Comparison of ENCODE assay signal across 8 mouse cellular contexts in genomic region chr6:82402501-82403495, GRCm38 (mm10). TPM values are rescaled to one million over a fixed set of nuclear protein-coding genes. Genes with fewer than 3 reads are reported as not detected.
DNase-seq lines count a peak whose midpoint lies in the region; ATAC-seq lines count a peak whose summit lies in the region.

No protein-coding gene starts in this region.

- H3K4me2 ChIP-seq in forebrain, embryonic 16.5 days (ENCODE audit: low read length) = peak overlapping the region; percentile 57
- H3K4me2 ChIP-seq in stomach, embryonic 16.5 days (ENCODE audit: low read depth, low read length) = peak overlapping the region; percentile 72

- peak; percentile 39 for DNase-seq in kidney, postnatal 10 days
- DNase-seq in kidney, adult 11 months = no peak
- peak; percentile 11 for DNase-seq in cerebellum, adult 8-10 months
- peak; percentile 20 to 33 for DNase-seq in layer of hippocampus, postnatal 14 days (ENCODE audit: low spot score in 2 of 2)

- peak overlapping the region; percentile 27 for H3K9ac ChIP-seq in forebrain, embryonic 16.5 days (replicated peaks; ENCODE audit: low read depth, low read length)
- peak overlapping the region; percentile 33 for H3K9ac ChIP-seq in stomach, embryonic 16.5 days (ENCODE audit: low read length)

- 1% methylated on average over 34 of the region's 34 CpGs for WGBS in forebrain, embryonic 16.5 days
- 2% methylated on average over 34 of the region's 34 CpGs for whole genome bisulfite sequencing in stomach, embryonic 16.5 days

- H3K4me3 ChIP-seq in forebrain, embryonic 16.5 days (replicated peaks; ENCODE audit: low read length) = peak overlapping the region; percentile 36
- peak overlapping the region; percentile 44 for H3K4me3 ChIP-seq in stomach, embryonic 16.5 days (replicated peaks; ENCODE audit: low read length)

- H3K9me3 ChIP-seq in forebrain, embryonic 16.5 days (ENCODE audit: control insufficient read depth, low read length) = no peaks in the 10 kb centered on the region
- H3K9me3 ChIP-seq in stomach, embryonic 16.5 days (replicated peaks; ENCODE audit: control insufficient read depth, low read length) = no peaks in the 10 kb centered on the region

- H3K27ac ChIP-seq in forebrain, embryonic 16.5 days (ENCODE audit: low read length) = no peak overlapping the region
- H3K27ac ChIP-seq in stomach, embryonic 16.5 days (ENCODE audit: low read length) = peak overlapping the region; percentile 29; the same call in 1 of the 2 replicates

- ATAC-seq in forebrain, embryonic 16.5 days = peak; percentile 24
- peak; percentile 29; the same call in 1 of the 2 replicates for ATAC-seq in megakaryocyte progenitor cell, adult 5-6 weeks (replicated peaks; ENCODE audit: poor library complexity)
- ATAC-seq in stomach, embryonic 16.5 days (ENCODE audit: insufficient read depth, low FRiP score) = peak; percentile 65; the same call in 1 of the 2 replicates
- no peak; the same call in 1 of the 2 replicates for ATAC-seq in granulocyte monocyte progenitor cell, adult 5-6 weeks (replicated peaks; ENCODE audit: poor library complexity, severe bottlenecking)

- no peaks in the 10 kb centered on the region for H3K27me3 ChIP-seq in forebrain, embryonic 16.5 days (replicated peaks; ENCODE audit: control insufficient read depth, insufficient read depth, low read length)
- peaks cover 15% of the 10 kb centered on the region for H3K27me3 ChIP-seq in stomach, embryonic 16.5 days (ENCODE audit: control insufficient read depth, insufficient read depth, low read length)

- no peaks in the 10 kb centered on the region for H3K36me3 ChIP-seq in forebrain, embryonic 16.5 days (ENCODE audit: control insufficient read depth, insufficient read depth)
- H3K36me3 ChIP-seq in stomach, embryonic 16.5 days (ENCODE audit: control insufficient read depth, insufficient read depth, low read length) = no peaks in the 10 kb centered on the region

- H3K4me1 ChIP-seq in forebrain, embryonic 16.5 days (replicated peaks; ENCODE audit: control insufficient read depth, insufficient read depth, low read length) = peaks cover 30% of the 10 kb centered on the region
- H3K4me1 ChIP-seq in stomach, embryonic 16.5 days (ENCODE audit: control insufficient read depth, insufficient read depth, low read length) = peaks cover 11% of the 10 kb centered on the region

RNA-seq across cellular contexts. Expression of gene Tacr1, which starts 0.7 kb away (rescaled TPM):
- polyA plus RNA-seq in forebrain, embryonic 16.5 days (2015; fragmentation: Nextera tagmentation; extraction: Ambion mirVana) = 1.0 and 1.8 TPM in 2 replicates
- 1 to 10 TPM; 2.3 to 2.4 TPM for total RNA-seq in layer of hippocampus, postnatal 14 days (2021)
- total RNA-seq in megakaryocyte progenitor cell, adult 5-6 weeks (2015) = not detected in 2 replicates
- not detected in 2 replicates for total RNA-seq in megakaryocyte progenitor cell, adult 5-6 weeks (2017)
- 2.3 and 3.1 TPM in 2 replicates for polyA plus RNA-seq in stomach, embryonic 16.5 days (2015; fragmentation: Nextera tagmentation; extraction: Ambion mirVana)
- total RNA-seq in granulocyte monocyte progenitor cell, adult 5-6 weeks (2014; fragmentation: Nextera tagmentation) = not detected in 2 replicates
- not detected in 2 replicates for total RNA-seq in granulocyte monocyte progenitor cell, adult 5-6 weeks (2017)
